Mouse (Mus musculus): Measurements from ENCODE around the gene R3hdm1.

GRCm38 (mm10) chr1:128102641-128103461, at the start of gene R3hdm1, which contains the start of gene Zranb3:
- TF ChIP-seq POLR2A (IDR thresholded peaks at IDR 0.05; ENCODE audit: low read depth, low read length) (no peak), CTCF (conservative IDR thresholded peaks at IDR 0.05; ENCODE audit: insufficient read depth, insufficient read length, low read depth, low read length) (no peak)

Measured in kidney, adult 2 months (tissue).